Mouse (Mus musculus): Measurements from ENCODE around the gene Polr1d.

The Polr1d gene

GRCm38 (mm10) chr5:147086816-147087215 lies 10.0 kb downstream of the Polr1d start:
- no peak for DNase-seq (ENCODE audit: low spot score)

GRCm38 (mm10) chr5:147089836-147090235 lies 13.0 kb downstream of the Polr1d start:
- DNase-seq (ENCODE audit: low spot score) = no peak

GRCm38 (mm10) chr5:147090256-147090963 lies 13.6 kb downstream of the Polr1d start:
- no peak for DNase-seq (ENCODE audit: low spot score)

GRCm38 (mm10) chr5:147092448-147092847 lies 15.6 kb downstream of the Polr1d start:
- no peak for DNase-seq (ENCODE audit: low spot score)

- DNase-seq (ENCODE audit: low spot score) = no peak
These were observed 17.4 kb downstream of the Polr1d start for GRCm38 (mm10) chr5:147094296-147094695.

GRCm38 (mm10) chr5:147096586-147096985 lies 19.7 kb downstream of the Polr1d start:
- DNase-seq (ENCODE audit: low spot score) = no peak

- DNase-seq (ENCODE audit: low spot score) = no peak
These were observed 21.8 kb downstream of the Polr1d start for GRCm38 (mm10) chr5:147098667-147099066.

- no peak for DNase-seq (ENCODE audit: low spot score)
These were observed 23.3 kb downstream of the Polr1d start for GRCm38 (mm10) chr5:147100180-147100579.

- no peak for DNase-seq (ENCODE audit: low spot score)
These were observed 25.4 kb downstream of the Polr1d start for GRCm38 (mm10) chr5:147102295-147102694.

- no peak for DNase-seq (ENCODE audit: low spot score)
These were observed 30.4 kb downstream of the Polr1d start for GRCm38 (mm10) chr5:147107276-147107675.

- no peak for DNase-seq (ENCODE audit: low spot score)
These were observed 32.2 kb downstream of the Polr1d start for GRCm38 (mm10) chr5:147108861-147109591.

- no peak for DNase-seq (ENCODE audit: low spot score)
These were observed 37.9 kb downstream of the Polr1d start for GRCm38 (mm10) chr5:147114738-147115137.

GRCm38 (mm10) chr5:147115631-147116030 lies 38.8 kb downstream of the Polr1d start:
- DNase-seq (ENCODE audit: low spot score) = no peak

GRCm38 (mm10) chr5:147117027-147117426 lies 40.2 kb downstream of the Polr1d start:
- no peak for DNase-seq (ENCODE audit: low spot score)

- no peak for DNase-seq (ENCODE audit: low spot score)
These were observed 44.3 kb downstream of the Polr1d start for GRCm38 (mm10) chr5:147121146-147121545.

GRCm38 (mm10) chr5:147124794-147125193 lies 47.9 kb downstream of the Polr1d start:
- no peak for DNase-seq (ENCODE audit: low spot score)

- DNase-seq (ENCODE audit: low spot score) = no peak
These were observed 48.8 kb downstream of the Polr1d start for GRCm38 (mm10) chr5:147125542-147126185.

GRCm38 (mm10) chr5:147127860-147128259 lies 51.0 kb downstream of the Polr1d start:
- DNase-seq (ENCODE audit: low spot score) = no peak

- no peak for DNase-seq (ENCODE audit: low spot score)
These were observed 52.6 kb downstream of the Polr1d start for GRCm38 (mm10) chr5:147129484-147129883.

- DNase-seq (ENCODE audit: low spot score) = no peak
These were observed 55.1 kb downstream of the Polr1d start for GRCm38 (mm10) chr5:147131912-147132311.

- DNase-seq (ENCODE audit: low spot score) = no peak
These were observed 56.8 kb downstream of the Polr1d start for GRCm38 (mm10) chr5:147133662-147134061.

- no peak for DNase-seq (ENCODE audit: low spot score)
These were observed 57.7 kb downstream of the Polr1d start for GRCm38 (mm10) chr5:147134341-147135088.
